Mouse (Mus musculus) neural tube, embryonic 13.5 days (tissue): ENCODE measurements around the gene Eogt. TPM values are rescaled to one million over a fixed set of nuclear protein-coding genes. Genes with fewer than 3 reads are reported as not detected.

Experiments
- ATAC-seq: fragments of 200-750 bp; cut with Nextera tagmentation; 2 replicates; pipeline ENCODE4 v1.8.0; 2017; ENCODE audit warnings: low read depth, mild to moderate bottlenecking, moderate TSS enrichment, moderate library complexity
- H3K27ac ChIP-seq: fragments of 300-500 bp; sonication (generic); replicated peaks from 2 replicates; pipeline ENCODE4 v1.5.1; 2015; ENCODE audit warnings: moderate library complexity, mild to moderate bottlenecking, inconsistent platforms
- H3K27me3 ChIP-seq: fragments of 300-500 bp; sonication (generic); 2 replicates; pipeline ENCODE4 v1.6.1; 2015; ENCODE audit warnings: mild to moderate bottlenecking, inconsistent platforms
- H3K36me3 ChIP-seq: fragments of 300-500 bp; sonication (generic); 2 replicates; pipeline ENCODE4 v1.6.1; 2015; ENCODE audit warnings: mild to moderate bottlenecking, inconsistent platforms
- H3K4me1 ChIP-seq: fragments of 300-500 bp; sonication (generic); replicated peaks from 2 replicates; pipeline ENCODE4 v1.6.1; 2015; ENCODE audit warnings: inconsistent platforms
- H3K4me2 ChIP-seq: fragments of 300-500 bp; sonication (generic); 2 replicates; pipeline ENCODE4 v1.6.1; 2015; ENCODE audit warnings: inconsistent platforms, mild to moderate bottlenecking, moderate library complexity
- H3K4me3 ChIP-seq: fragments of 300-500 bp; sonication (generic); 2 replicates; pipeline ENCODE4 v1.5.1; 2015; ENCODE audit warnings: mild to moderate bottlenecking, inconsistent platforms
- H3K9ac ChIP-seq: fragments of 300-500 bp; sonication (generic); 2 replicates; pipeline ENCODE4 v1.6.1; 2015; ENCODE audit warnings: moderate library complexity, mild to moderate bottlenecking, inconsistent platforms
- H3K9me3 ChIP-seq: fragments of 300-500 bp; sonication (generic); 2 replicates; pipeline ENCODE4 v1.6.1; 2016; ENCODE audit warnings: inconsistent platforms
- WGBS: fragments of 180-500 bp; shearing (Covaris S2); methylation state at CpG from one replicate; pipeline ENCODE4 v1.1.7; 2015; 5-methylcytosine and 5-hydroxymethylcytosine counted together
- polyA plus RNA-seq: library from polyadenylated mRNA; unstranded; fragments of >200 nt; fragmentation: Nextera tagmentation; extraction: Ambion mirVana; gene quantifications from 2 replicates; pipeline ENCODE4 v1.2.1, GENCODE M21; 2015

Gene Eogt
- polyA plus RNA-seq, 1 experiment from 2014 or later = 8.9 TPM

DNA sequence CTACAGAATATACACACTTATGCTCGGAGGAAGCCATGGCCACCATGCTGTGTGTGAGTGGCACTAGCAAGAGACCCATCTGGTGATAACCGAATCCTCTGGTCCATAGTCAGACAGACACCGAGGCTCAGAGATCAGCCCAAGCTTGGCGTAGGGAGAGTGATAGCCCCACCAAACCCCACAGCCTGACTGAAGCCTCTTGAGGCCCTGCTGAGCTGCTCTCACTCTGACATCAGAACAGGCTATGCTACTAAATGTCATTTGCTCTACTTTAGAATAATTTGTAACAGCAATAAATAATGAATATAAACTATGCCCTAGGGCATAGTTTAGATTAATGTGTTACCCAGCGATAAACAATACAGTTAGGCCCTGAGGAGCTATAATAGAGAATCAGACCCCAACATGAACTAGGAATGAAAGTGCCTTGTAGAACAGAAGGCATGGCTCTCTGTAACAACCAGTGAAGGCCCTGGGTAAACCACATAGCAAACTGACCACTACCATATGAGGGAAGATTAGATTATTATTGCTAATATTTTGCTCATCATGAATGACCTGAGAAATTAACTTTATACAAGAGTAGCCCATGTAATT lies 16.2 kb downstream of the Eogt start:
- Histone ChIP-seq H3K4me1 (peaks cover 11% of the 10 kb centered on the region), H3K9ac (no peak overlapping the region), H3K27me3 (no peaks in the 10 kb centered on the region), H3K36me3 (peaks cover 17% of the 10 kb centered on the region), H3K4me3 (no peak overlapping the region), H3K27ac (no peak overlapping the region), H3K4me2 (no peak overlapping the region), H3K9me3 (no peaks in the 10 kb centered on the region)
- WGBS = 35% methylated on average over 5 of the region's 5 CpGs
- ATAC-seq = peak; percentile 72; the same call in 1 of the 2 replicates

DNA sequence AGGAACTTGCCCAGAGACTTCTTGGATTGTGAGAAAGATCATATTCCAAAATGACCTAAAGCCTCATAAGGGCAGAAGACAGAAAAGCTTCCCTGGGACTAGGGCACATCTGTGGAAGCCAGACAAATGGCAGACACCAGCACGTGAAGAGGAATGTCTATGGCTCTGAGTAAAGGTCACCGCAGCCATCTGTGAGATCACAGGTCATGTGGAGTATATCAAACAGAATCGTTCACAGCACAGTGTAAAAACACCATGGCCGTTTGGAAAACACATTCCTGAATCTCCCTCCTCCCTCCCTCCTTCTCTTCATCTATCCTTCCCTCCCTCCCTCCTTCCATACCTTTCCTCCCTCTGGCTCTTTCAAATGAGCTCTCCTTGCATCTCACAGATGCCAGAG lies 17.2 kb downstream of the Eogt start:
- Histone ChIP-seq H3K4me2 (no peak overlapping the region), H3K9ac (no peak overlapping the region), H3K27ac (no peak overlapping the region), H3K4me3 (no peak overlapping the region), H3K9me3 (no peaks in the 10 kb centered on the region), H3K4me1 (peaks cover 11% of the 10 kb centered on the region), H3K36me3 (peaks cover 17% of the 10 kb centered on the region), H3K27me3 (no peaks in the 10 kb centered on the region)
- ATAC-seq = no peak
- 44% methylated on average over 4 of the region's 4 CpGs for WGBS

DNA sequence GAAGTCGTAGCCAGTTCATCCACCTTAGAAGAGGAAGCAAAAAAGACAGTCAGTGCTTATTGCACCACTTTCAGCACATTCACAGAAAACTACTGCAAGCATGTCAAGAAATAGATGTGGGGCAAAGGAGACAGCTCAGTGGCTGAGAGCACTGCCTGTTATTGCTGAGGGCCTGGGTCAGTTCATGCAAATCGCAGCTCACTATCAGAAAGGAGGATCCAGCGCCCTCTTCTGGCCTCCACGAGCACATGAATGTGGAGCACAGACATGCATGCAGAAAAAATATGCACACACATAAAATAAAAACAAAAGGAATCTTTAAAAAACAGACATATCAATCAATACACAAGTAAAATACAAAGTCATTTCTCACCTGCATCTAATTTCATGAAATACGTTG lies 18.0 kb downstream of the Eogt start:
- no peaks in the 10 kb centered on the region for H3K9me3 ChIP-seq

DNA sequence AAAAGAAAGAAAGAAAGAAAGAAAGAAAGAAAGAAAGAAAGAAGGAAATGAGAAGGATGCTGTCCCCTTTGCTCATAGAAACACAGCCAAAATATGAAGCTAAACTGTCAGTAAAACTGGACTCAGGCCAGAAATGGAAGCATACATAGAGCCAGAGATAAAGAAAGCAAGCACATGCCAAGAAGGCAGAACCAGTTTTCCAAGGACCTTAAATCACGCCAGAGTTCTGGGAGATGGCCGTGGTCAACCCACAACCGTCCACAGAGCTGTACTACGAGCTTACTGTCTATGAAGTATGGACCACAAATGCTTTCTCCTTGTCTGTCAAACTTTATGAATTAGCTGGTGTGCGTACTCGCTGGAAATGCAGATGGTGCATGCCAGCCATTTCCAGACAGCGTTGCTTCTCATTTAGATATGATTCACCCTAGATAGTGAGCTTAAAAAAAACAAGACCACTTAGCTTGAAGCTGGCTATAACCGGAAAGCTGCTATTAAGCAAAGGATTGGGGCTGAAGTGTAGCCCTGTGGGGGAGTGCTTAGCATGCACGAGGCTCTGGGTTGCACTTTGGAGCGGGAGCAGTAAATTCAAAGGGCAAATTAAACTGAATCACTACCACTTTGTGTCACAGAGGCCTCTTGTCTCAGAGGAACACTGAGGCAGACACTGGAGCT lies 24.5 kb downstream of the Eogt start:
- no peak overlapping the region for H3K4me2 ChIP-seq
- no peak overlapping the region for H3K9ac ChIP-seq
- H3K36me3 ChIP-seq = peaks cover 1% of the 10 kb centered on the region; the same call in 1 of the 2 replicates
- H3K27me3 ChIP-seq = no peaks in the 10 kb centered on the region
- H3K27ac ChIP-seq = no peak overlapping the region
- H3K9me3 ChIP-seq = no peaks in the 10 kb centered on the region
- H3K4me3 ChIP-seq = no peak overlapping the region
- no peak for ATAC-seq
- WGBS = 71% methylated on average over 10 of the region's 10 CpGs
- peaks cover 9% of the 10 kb centered on the region; the same call in 1 of the 2 replicates for H3K4me1 ChIP-seq

More for the DNA sequence above, 18.0 kb downstream of the Eogt start:
- Histone ChIP-seq H3K4me2 (no peak overlapping the region), H3K4me1 (peaks cover 11% of the 10 kb centered on the region), H3K27ac (no peak overlapping the region), H3K9ac (no peak overlapping the region), H3K36me3 (peaks cover 17% of the 10 kb centered on the region), H3K27me3 (no peaks in the 10 kb centered on the region), H3K4me3 (no peak overlapping the region)
- no peak for ATAC-seq
- WGBS = 63% methylated on average over 5 of the region's 5 CpGs

DNA sequence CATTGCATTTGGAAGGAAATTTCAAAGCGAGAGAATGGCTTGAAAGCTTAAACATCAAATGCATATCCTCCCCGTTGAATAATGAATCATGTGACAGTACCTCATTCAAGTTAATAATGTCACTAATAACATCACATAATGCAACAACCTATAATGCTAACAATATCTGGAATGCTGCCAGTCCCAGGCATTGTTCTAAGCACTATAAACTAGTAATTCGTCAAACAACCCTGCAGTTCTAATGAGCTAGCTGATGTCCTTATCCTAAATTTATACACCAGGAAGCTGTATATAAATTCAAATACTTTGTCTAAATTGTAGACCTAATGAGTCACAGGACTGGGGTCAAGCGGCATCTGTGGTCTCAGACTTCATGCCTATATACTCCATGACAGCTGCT lies 28.1 kb downstream of the Eogt start:
- 58% methylated on average over 4 of the region's 4 CpGs for WGBS
- no peaks in the 10 kb centered on the region for H3K9me3 ChIP-seq
- H3K9ac ChIP-seq = no peak overlapping the region
- H3K27ac ChIP-seq = no peak overlapping the region
- H3K36me3 ChIP-seq = 0 out of 2 replicates have a peak, but pooled peaks cover 3% of the 10 kb centered on the region
- no peak overlapping the region for H3K4me3 ChIP-seq
- H3K27me3 ChIP-seq = no peaks in the 10 kb centered on the region
- no peak overlapping the region for H3K4me2 ChIP-seq
- peaks cover 12% of the 10 kb centered on the region; the same call in 1 of the 2 replicates for H3K4me1 ChIP-seq
- ATAC-seq = no peak

GRCm38 (mm10) chr6:97118327-97118726 lies 30.7 kb downstream of the Eogt start:
- 70% methylated on average over 3 of the region's 3 CpGs for WGBS
- Histone ChIP-seq H3K36me3 (0 out of 2 replicates have a peak, but pooled peaks cover 3% of the 10 kb centered on the region), H3K4me2 (no peak overlapping the region), H3K9me3 (no peaks in the 10 kb centered on the region), H3K4me1 (0 out of 2 replicates have a peak, but pooled peaks cover 6% of the 10 kb centered on the region), H3K4me3 (no peak overlapping the region), H3K27me3 (no peaks in the 10 kb centered on the region), H3K27ac (no peak overlapping the region), H3K9ac (no peak overlapping the region)
- no peak for ATAC-seq

- no peak for ATAC-seq
- no peaks in the 10 kb centered on the region for H3K27me3 ChIP-seq
- 0 out of 2 replicates have a peak, but pooled peaks cover 3% of the 10 kb centered on the region for H3K36me3 ChIP-seq
- WGBS = 86% methylated on average over 5 of the region's 5 CpGs
- 0 out of 2 replicates have a peak, but pooled peaks cover 6% of the 10 kb centered on the region for H3K4me1 ChIP-seq
- no peak overlapping the region for H3K4me2 ChIP-seq
- no peak overlapping the region for H3K9ac ChIP-seq
- no peaks in the 10 kb centered on the region for H3K9me3 ChIP-seq
- no peak overlapping the region for H3K4me3 ChIP-seq
- H3K27ac ChIP-seq = no peak overlapping the region
Observed at GRCm38 (mm10) chr6:97116896-97117295, 32.1 kb downstream of the Eogt start.

GRCm38 (mm10) chr6:97114821-97115220 lies 34.2 kb downstream of the Eogt start:
- Histone ChIP-seq H3K9me3 (no peaks in the 10 kb centered on the region), H3K4me1 (0 out of 2 replicates have a peak, but pooled peaks cover 3% of the 10 kb centered on the region), H3K36me3 (0 out of 2 replicates have a peak, but pooled peaks cover 3% of the 10 kb centered on the region), H3K27ac (no peak overlapping the region), H3K4me2 (no peak overlapping the region), H3K4me3 (no peak overlapping the region), H3K9ac (no peak overlapping the region), H3K27me3 (no peaks in the 10 kb centered on the region)
- no peak for ATAC-seq
- WGBS = 64% methylated on average over 3 of the region's 3 CpGs

DNA sequence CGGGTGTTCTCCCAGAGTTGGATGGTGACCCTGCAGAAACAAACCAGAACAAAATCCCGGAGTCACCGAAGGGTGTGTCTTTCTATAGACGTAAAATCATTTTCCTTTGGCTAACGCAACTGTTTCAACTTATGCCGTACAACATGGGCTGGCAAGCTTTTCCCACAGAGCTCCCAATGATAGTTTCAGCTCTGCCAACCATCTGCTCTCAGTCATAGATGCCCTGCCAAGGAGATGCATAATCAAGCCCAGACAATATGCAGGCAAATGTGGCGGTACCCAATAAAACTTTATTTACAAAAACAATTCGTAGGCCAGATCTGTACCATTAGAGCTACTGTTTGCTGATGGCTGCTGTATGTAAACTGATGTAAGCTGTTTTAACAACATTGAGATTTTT lies 36.8 kb downstream of the Eogt start:
- no peak overlapping the region for H3K9ac ChIP-seq
- H3K4me2 ChIP-seq = no peak overlapping the region
- 92% methylated on average over 8 of the region's 8 CpGs for WGBS
- peaks cover 4% of the 10 kb centered on the region; the same call in 1 of the 2 replicates for H3K36me3 ChIP-seq
- H3K4me1 ChIP-seq = no peaks in the 10 kb centered on the region
- no peaks in the 10 kb centered on the region for H3K27me3 ChIP-seq
- H3K9me3 ChIP-seq = no peaks in the 10 kb centered on the region
- ATAC-seq = no peak
- H3K27ac ChIP-seq = no peak overlapping the region
- no peak overlapping the region for H3K4me3 ChIP-seq

GRCm38 (mm10) chr6:97106777-97107176 lies 42.2 kb downstream of the Eogt start:
- peaks cover 14% of the 10 kb centered on the region for H3K4me1 ChIP-seq
- no peaks in the 10 kb centered on the region for H3K9me3 ChIP-seq
- no peak overlapping the region for H3K27ac ChIP-seq
- H3K9ac ChIP-seq = no peak overlapping the region
- peak; percentile 60; the same call in 1 of the 2 replicates for ATAC-seq
- H3K27me3 ChIP-seq = no peaks in the 10 kb centered on the region
- no peak overlapping the region for H3K4me3 ChIP-seq
- H3K4me2 ChIP-seq = no peak overlapping the region
- H3K36me3 ChIP-seq = peaks cover 4% of the 10 kb centered on the region; the same call in 1 of the 2 replicates
- WGBS = 21% methylated on average over 2 of the region's 2 CpGs

DNA sequence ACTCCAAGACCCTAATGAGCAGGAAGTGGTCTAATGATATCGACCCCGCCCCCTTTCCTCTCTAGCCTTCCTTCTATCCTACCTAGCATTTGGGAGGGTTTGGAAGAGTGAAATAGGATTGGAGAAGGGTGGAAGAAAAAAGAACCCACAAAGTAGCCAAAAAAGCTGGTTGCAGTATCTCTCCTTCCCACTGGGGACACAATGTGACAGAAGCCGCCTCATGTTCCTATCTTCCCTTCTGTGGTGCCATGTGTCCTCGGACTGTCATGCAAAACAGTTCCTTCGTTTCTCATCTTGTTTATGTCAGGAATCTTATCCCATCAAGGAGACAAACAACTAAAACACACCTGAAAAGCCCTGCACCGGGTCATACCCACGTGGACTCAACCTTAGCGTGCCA lies 42.9 kb downstream of the Eogt start:
- 77% methylated on average over 8 of the region's 8 CpGs for WGBS
- Histone ChIP-seq H3K4me2 (no peak overlapping the region), H3K4me1 (peaks cover 21% of the 10 kb centered on the region), H3K4me3 (no peak overlapping the region), H3K9me3 (no peaks in the 10 kb centered on the region), H3K9ac (no peak overlapping the region), H3K27me3 (no peaks in the 10 kb centered on the region), H3K27ac (no peak overlapping the region), H3K36me3 (peaks cover 4% of the 10 kb centered on the region; the same call in 1 of the 2 replicates)
- no peak for ATAC-seq

DNA sequence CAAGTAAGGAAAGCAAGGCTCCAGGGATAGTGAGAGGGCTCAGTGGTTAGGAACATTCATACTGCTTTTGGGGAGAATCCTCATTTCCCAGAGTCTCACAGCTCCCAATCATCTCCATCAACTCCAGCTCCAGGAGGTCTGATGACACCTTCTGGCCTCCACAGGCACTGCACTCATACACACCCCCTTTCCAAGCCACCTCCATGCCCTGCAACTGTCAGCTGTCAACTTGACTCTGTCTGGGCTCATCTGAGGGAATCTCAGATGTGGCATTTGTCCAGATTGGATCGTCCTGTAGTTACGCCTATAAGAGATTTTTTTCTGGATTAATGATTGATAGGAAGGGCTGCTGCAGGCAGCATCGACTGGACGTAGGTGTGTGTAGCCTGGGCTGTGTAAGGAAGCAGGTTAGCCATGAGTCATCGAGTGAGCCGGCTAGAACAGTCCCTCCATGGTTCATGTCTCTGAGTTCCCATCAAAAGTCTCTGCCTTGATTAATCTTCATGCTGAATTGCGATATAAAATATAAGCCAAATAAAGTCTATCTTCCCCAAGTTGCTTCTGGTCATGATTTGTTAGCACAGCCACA lies 44.6 kb downstream of the Eogt start:
- no peaks in the 10 kb centered on the region for H3K9me3 ChIP-seq
- H3K4me1 ChIP-seq = peaks cover 22% of the 10 kb centered on the region
- no peaks in the 10 kb centered on the region for H3K27me3 ChIP-seq
- WGBS = 86% methylated on average over 7 of the region's 7 CpGs
- H3K4me3 ChIP-seq = no peak overlapping the region
- no peak overlapping the region for H3K9ac ChIP-seq
- no peak for ATAC-seq
- H3K27ac ChIP-seq = no peak overlapping the region
- peaks cover under 1% of the 10 kb centered on the region; the same call in 1 of the 2 replicates for H3K36me3 ChIP-seq
- no peak overlapping the region for H3K4me2 ChIP-seq
